Mouse (Mus musculus): ENCODE data around the gene Ap1m1. TPM values are rescaled to one million over a fixed set of nuclear protein-coding genes. Genes with fewer than 3 reads are reported as not detected.

Gene Ap1m1
- polyA plus RNA-seq, 1 experiment from 2014 or later = 76.1 TPM

- no peak overlapping the region for H3K27ac ChIP-seq
- H3K79me2 ChIP-seq (ENCODE audit: inconsistent target) = no peaks in the 10 kb centered on the region
- H3K4me3 ChIP-seq (ENCODE audit: inconsistent target) = no peak overlapping the region
- no peaks in the 10 kb centered on the region for H3K36me3 ChIP-seq (ENCODE audit: inconsistent target)
These were observed 26.9 kb downstream of the Ap1m1 start for GRCm38 (mm10) chr8:72266671-72267070.

GRCm38 (mm10) chr8:72267106-72267505 is 27.3 kb downstream of the Ap1m1 start:
- Histone ChIP-seq H3K79me2 (ENCODE audit: inconsistent target) (no peaks in the 10 kb centered on the region), H3K4me3 (ENCODE audit: inconsistent target) (no peak overlapping the region), H3K27ac (no peak overlapping the region), H3K36me3 (ENCODE audit: inconsistent target) (no peaks in the 10 kb centered on the region)
- WGBS (ENCODE audit: missing documents) = 94% methylated on average over 8 of the region's 8 CpGs

- Histone ChIP-seq H3K27ac (peak overlapping the region; percentile 74), H3K79me2 (ENCODE audit: inconsistent target) (no peaks in the 10 kb centered on the region), H3K4me3 (ENCODE audit: inconsistent target) (no peak overlapping the region), H3K36me3 (ENCODE audit: inconsistent target) (no peaks in the 10 kb centered on the region)
- WGBS (ENCODE audit: missing documents) = 4% methylated on average over 15 of the region's 15 CpGs
These were observed 28.5 kb downstream of the Ap1m1 start for GRCm38 (mm10) chr8:72268356-72268755.

- H3K79me2 ChIP-seq (ENCODE audit: inconsistent target) = no peaks in the 10 kb centered on the region
- H3K4me3 ChIP-seq (ENCODE audit: inconsistent target) = no peak overlapping the region
- WGBS (ENCODE audit: missing documents) = 77% methylated on average over 12 of the region's 12 CpGs
- no peak overlapping the region for H3K27ac ChIP-seq
- no peaks in the 10 kb centered on the region for H3K36me3 ChIP-seq (ENCODE audit: inconsistent target)
These were observed 30.8 kb downstream of the Ap1m1 start for GRCm38 (mm10) chr8:72270606-72271005.

GRCm38 (mm10) chr8:72271051-72271660 is 31.3 kb downstream of the Ap1m1 start:
- no peaks in the 10 kb centered on the region for H3K79me2 ChIP-seq (ENCODE audit: inconsistent target)
- H3K36me3 ChIP-seq (ENCODE audit: inconsistent target) = no peaks in the 10 kb centered on the region
- H3K4me3 ChIP-seq (ENCODE audit: inconsistent target) = no peak overlapping the region
- H3K27ac ChIP-seq = no peak overlapping the region
- 96% methylated on average over 9 of the region's 11 CpGs for WGBS (ENCODE audit: missing documents)

GRCm38 (mm10) chr8:72271691-72272090 is 31.9 kb downstream of the Ap1m1 start:
- WGBS (ENCODE audit: missing documents) = 89% methylated on average over 3 of the region's 3 CpGs
- H3K27ac ChIP-seq = no peak overlapping the region
- H3K4me3 ChIP-seq (ENCODE audit: inconsistent target) = no peak overlapping the region
- H3K36me3 ChIP-seq (ENCODE audit: inconsistent target) = no peaks in the 10 kb centered on the region
- H3K79me2 ChIP-seq (ENCODE audit: inconsistent target) = no peaks in the 10 kb centered on the region

- 4% methylated on average over 3 of the region's 3 CpGs for WGBS (ENCODE audit: missing documents)
- no peaks in the 10 kb centered on the region for H3K79me2 ChIP-seq (ENCODE audit: inconsistent target)
- H3K27ac ChIP-seq = peak overlapping the region; percentile 12; the same call in 1 of the 2 replicates
- H3K4me3 ChIP-seq (ENCODE audit: inconsistent target) = no peak overlapping the region
- H3K36me3 ChIP-seq (ENCODE audit: inconsistent target) = no peaks in the 10 kb centered on the region
These were observed 32.5 kb downstream of the Ap1m1 start for GRCm38 (mm10) chr8:72272361-72272760.

- H3K36me3 ChIP-seq (ENCODE audit: inconsistent target) = no peaks in the 10 kb centered on the region
- WGBS (ENCODE audit: missing documents) = 86% methylated on average over 1 of the region's 1 CpGs
- no peaks in the 10 kb centered on the region for H3K79me2 ChIP-seq (ENCODE audit: inconsistent target)
- no peak overlapping the region for H3K4me3 ChIP-seq (ENCODE audit: inconsistent target)
- H3K27ac ChIP-seq = peak overlapping the region; percentile 12; the same call in 1 of the 2 replicates
These were observed 33.4 kb downstream of the Ap1m1 start for GRCm38 (mm10) chr8:72273111-72273770.

- Histone ChIP-seq H3K27ac (no peak overlapping the region), H3K79me2 (ENCODE audit: inconsistent target) (no peaks in the 10 kb centered on the region), H3K4me3 (ENCODE audit: inconsistent target) (no peak overlapping the region), H3K36me3 (ENCODE audit: inconsistent target) (no peaks in the 10 kb centered on the region)
- 26% methylated on average over 5 of the region's 5 CpGs for WGBS (ENCODE audit: missing documents)
These were observed 34.0 kb downstream of the Ap1m1 start for GRCm38 (mm10) chr8:72273807-72274206.

- WGBS (ENCODE audit: missing documents) = 93% methylated on average over 3 of the region's 3 CpGs
- Histone ChIP-seq H3K4me3 (ENCODE audit: inconsistent target) (no peak overlapping the region), H3K36me3 (ENCODE audit: inconsistent target) (no peaks in the 10 kb centered on the region), H3K79me2 (ENCODE audit: inconsistent target) (no peaks in the 10 kb centered on the region), H3K27ac (no peak overlapping the region)
These were observed 37.4 kb downstream of the Ap1m1 start for GRCm38 (mm10) chr8:72277244-72277643.

- Histone ChIP-seq H3K4me3 (ENCODE audit: inconsistent target) (no peak overlapping the region), H3K27ac (no peak overlapping the region), H3K79me2 (ENCODE audit: inconsistent target) (no peaks in the 10 kb centered on the region), H3K36me3 (ENCODE audit: inconsistent target) (no peaks in the 10 kb centered on the region)
- 76% methylated on average over 3 of the region's 7 CpGs for WGBS (ENCODE audit: missing documents)
These were observed 39.3 kb downstream of the Ap1m1 start for GRCm38 (mm10) chr8:72279151-72279550.

- H3K79me2 ChIP-seq (ENCODE audit: inconsistent target) = no peaks in the 10 kb centered on the region
- H3K4me3 ChIP-seq (ENCODE audit: inconsistent target) = no peak overlapping the region
- H3K27ac ChIP-seq = no peak overlapping the region
- 12% methylated on average over 3 of the region's 3 CpGs for WGBS (ENCODE audit: missing documents)
- H3K36me3 ChIP-seq (ENCODE audit: inconsistent target) = no peaks in the 10 kb centered on the region
These were observed 41.8 kb downstream of the Ap1m1 start for GRCm38 (mm10) chr8:72281634-72282033.

GRCm38 (mm10) chr8:72285285-72285684 is 45.5 kb downstream of the Ap1m1 start:
- no peak overlapping the region for H3K4me3 ChIP-seq (ENCODE audit: inconsistent target)
- 43% methylated on average over 4 of the region's 4 CpGs for WGBS (ENCODE audit: missing documents)
- H3K79me2 ChIP-seq (ENCODE audit: inconsistent target) = no peaks in the 10 kb centered on the region

GRCm38 (mm10) chr8:72289051-72289450 is 49.2 kb downstream of the Ap1m1 start:
- Histone ChIP-seq H3K4me3 (ENCODE audit: inconsistent target) (no peak overlapping the region), H3K36me3 (ENCODE audit: inconsistent target) (no peaks in the 10 kb centered on the region), H3K27ac (no peak overlapping the region), H3K79me2 (ENCODE audit: inconsistent target) (no peaks in the 10 kb centered on the region)

More at GRCm38 (mm10) chr8:72285285-72285684, 45.5 kb downstream of the Ap1m1 start:
- no peak overlapping the region for H3K27ac ChIP-seq
- H3K36me3 ChIP-seq (ENCODE audit: inconsistent target) = no peaks in the 10 kb centered on the region

GRCm38 (mm10) chr8:72291104-72291503 is 51.3 kb downstream of the Ap1m1 start:
- H3K36me3 ChIP-seq (ENCODE audit: inconsistent target) = no peaks in the 10 kb centered on the region
- H3K27ac ChIP-seq = no peak overlapping the region
- H3K79me2 ChIP-seq (ENCODE audit: inconsistent target) = no peaks in the 10 kb centered on the region
- no peak overlapping the region for H3K4me3 ChIP-seq (ENCODE audit: inconsistent target)
- 63% methylated on average over 2 of the region's 2 CpGs for WGBS (ENCODE audit: missing documents)

- no peaks in the 10 kb centered on the region for H3K36me3 ChIP-seq (ENCODE audit: inconsistent target)
- no peaks in the 10 kb centered on the region for H3K79me2 ChIP-seq (ENCODE audit: inconsistent target)
- no peak overlapping the region for H3K4me3 ChIP-seq (ENCODE audit: inconsistent target)
- H3K27ac ChIP-seq = no peak overlapping the region
These were observed 53.5 kb downstream of the Ap1m1 start for GRCm38 (mm10) chr8:72293309-72293708.

Measured in macrophage (primary cell).